Mouse (Mus musculus): ENCODE results near the gene Mrgprd. TPM values are rescaled to one million over a fixed set of nuclear protein-coding genes. Genes with fewer than 3 reads are reported as not detected.

The Mrgprd gene
- not detected in 2 replicates for polyA plus RNA-seq (2012; ENCODE audit: low replicate concordance)

GRCm38 (mm10) chr7:145314785-145315411 lies at the start of gene Mrgprd:
Mrgprd (plus strand) TSS chr7:145314835.

GRCm38 (mm10) chr7:145283487-145284187 lies 31.0 kb upstream of the Mrgprd start, which contains the start of gene Tpcn2:
Tpcn2 (minus strand) TSS chr7:145284011.

GRCm38 (mm10) chr7:145300321-145301007 lies 14.2 kb upstream of the Mrgprd start, which contains the start of gene Mrgprf:
Mrgprf (plus strand) TSS chr7:145300828.

Other genes starting within 250 kb of the Mrgprd start
- 2.4 and 6.6 TPM in 2 replicates for gene 1810010D01Rik, start 106.7 kb upstream of the Mrgprd start, polyA plus RNA-seq (2012; ENCODE audit: low replicate concordance)
- 11.0 and 17.6 TPM in 2 replicates for gene Tpcn2, start 30.8 kb upstream of the Mrgprd start, polyA plus RNA-seq (2012; ENCODE audit: low replicate concordance)
- not detected in 2 replicates for gene Mrgprf, start 14.0 kb upstream of the Mrgprd start, polyA plus RNA-seq (2012; ENCODE audit: low replicate concordance)

Data from hematopoietic multipotent progenitor cell, adult 10-12 weeks (in vitro differentiated cells).